Mouse (Mus musculus): ENCODE data around the gene Ralgds.

DNA sequence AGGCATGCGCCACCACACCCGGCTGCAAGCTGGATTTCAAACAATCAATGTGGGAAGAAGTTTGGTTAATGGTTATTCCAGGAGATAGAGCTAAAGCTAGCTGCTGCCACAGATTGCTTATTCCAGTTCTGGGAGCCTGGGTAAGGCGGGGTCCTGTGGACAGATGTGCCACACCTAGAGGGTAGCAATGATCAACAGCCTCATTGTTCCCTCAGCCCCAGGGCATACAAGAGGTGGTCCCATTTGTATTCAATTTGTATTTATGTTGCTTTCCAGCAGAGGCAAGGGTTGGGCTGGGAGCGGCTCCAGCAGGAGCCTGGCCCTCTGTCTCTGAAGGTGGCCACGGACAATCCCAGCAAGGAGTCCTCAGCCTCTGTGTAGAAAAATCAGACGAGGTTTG is 6.6 kb upstream of the Ralgds start:
- TF ChIP-seq CTCF (IDR thresholded peaks at IDR 0.05; ENCODE audit: borderline replicate concordance, insufficient read depth, low read length) (no peak), POLR2A (IDR thresholded peaks at IDR 0.05; ENCODE audit: low read depth, low read length) (no peak)
